Mouse (Mus musculus): ENCODE measurements around the gene Trcg1.

The Trcg1 gene

GRCm38 (mm10) chr9:57295666-57296065, 59.3 kb downstream of the Trcg1 start:
- DNase-seq (ENCODE audit: low read depth, low spot score) = no peak

- no peak for DNase-seq (ENCODE audit: low read depth, low spot score)
Measured at GRCm38 (mm10) chr9:57296277-57296676, 59.9 kb downstream of the Trcg1 start.

- no peak for DNase-seq (ENCODE audit: low read depth, low spot score)
Measured at GRCm38 (mm10) chr9:57297938-57298337, 61.6 kb downstream of the Trcg1 start.

All from WW6 (cell line).